Mouse (Mus musculus): ENCODE measurements at regions not wholly inside any gene's neighbourhood (a gene's known extent, or its start where the extent isn't known, plus 50 kb on each side); places are given as distances from the start of the nearest gene placed in this dataset.

DNA sequence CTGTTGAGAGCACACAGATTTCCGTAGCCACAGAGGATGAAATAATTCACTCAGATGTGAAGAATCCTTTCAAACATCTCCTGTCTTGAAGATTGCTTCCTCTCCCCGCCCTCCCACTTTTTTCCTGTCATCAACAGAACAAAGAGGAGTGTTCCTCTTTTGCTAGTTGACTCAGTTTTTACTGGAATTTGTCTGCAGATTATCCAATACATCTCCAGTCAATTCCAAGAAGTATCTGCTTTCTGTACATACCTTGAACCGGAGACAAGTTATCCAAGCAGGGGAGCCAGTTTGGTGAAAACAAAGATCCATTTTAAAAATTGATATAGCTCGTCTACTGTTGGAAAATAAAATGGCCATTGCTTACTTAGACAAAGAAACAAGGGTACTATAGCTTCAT is 328.5 kb downstream of the Ttll7 start:
- no peak for DNase-seq (ENCODE audit: low spot score)

DNA sequence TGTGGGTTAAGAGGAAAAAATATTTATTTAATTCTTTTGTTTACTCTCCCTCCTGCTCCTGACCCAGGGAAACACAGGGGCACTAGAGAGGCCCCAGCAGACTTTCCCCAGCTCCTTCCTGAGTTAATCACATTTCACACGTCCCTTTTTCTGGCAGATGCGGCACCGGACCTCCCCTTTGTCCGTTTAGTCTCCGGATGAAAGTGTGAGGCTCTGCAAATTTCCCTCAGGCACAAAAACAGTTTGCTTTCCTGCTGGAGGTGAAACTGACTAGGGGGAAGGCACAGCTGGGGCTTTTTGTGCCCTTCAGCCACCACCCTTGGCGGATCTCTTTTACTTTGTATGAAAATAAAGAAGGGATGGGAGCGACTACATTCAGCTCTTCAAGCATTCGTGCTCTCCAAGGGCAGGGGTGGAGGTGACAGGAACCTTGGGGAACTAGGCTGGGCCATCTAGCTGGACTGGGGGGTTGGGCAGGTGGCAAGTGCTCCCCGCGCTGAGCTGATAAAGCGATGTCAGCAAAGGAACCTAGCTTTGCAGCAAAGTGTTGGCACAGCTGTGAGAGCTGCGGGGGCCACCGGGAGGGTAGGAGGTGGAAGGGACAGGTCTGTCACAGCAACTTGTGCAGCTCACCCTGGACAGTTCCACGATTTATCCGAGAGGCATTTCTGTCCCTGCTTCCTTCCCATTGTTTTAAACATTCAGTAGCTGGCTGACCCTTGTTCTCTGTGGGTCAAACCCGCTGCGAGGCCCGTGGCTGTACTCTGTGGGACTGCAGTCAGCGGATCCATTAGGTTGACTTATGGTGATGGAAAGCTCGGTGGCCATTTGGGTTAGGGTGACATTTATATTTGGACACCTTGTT is 329.6 kb downstream of the Ttll7 start:
- no peak for DNase-seq (ENCODE audit: low spot score)

DNA sequence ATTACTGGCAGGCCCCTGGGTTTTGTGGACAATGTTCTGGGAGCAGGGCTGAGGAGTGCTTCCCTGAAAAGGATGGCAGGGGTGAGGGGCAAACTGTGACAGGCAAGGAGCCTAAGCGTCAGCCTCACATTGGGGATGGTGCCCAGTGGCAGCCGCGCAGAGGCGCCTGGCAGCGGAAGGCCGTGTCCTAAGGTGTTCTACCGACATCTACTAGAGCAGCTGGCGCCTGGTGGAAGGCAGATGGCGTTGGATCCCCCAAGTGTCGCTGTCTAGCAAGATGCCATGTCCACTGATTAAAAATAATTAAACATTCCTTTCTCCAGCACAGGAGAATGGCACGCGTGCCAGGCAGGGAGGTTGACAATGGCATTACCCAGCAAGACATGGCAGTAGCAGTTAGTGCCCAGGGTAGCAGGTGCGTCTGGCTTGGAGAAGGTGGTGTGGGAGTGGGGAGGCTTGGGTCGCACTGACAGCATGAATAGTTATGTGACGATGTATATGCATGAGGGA is 330.3 kb downstream of the Ttll7 start:
- DNase-seq (ENCODE audit: low spot score), result no peak

DNA sequence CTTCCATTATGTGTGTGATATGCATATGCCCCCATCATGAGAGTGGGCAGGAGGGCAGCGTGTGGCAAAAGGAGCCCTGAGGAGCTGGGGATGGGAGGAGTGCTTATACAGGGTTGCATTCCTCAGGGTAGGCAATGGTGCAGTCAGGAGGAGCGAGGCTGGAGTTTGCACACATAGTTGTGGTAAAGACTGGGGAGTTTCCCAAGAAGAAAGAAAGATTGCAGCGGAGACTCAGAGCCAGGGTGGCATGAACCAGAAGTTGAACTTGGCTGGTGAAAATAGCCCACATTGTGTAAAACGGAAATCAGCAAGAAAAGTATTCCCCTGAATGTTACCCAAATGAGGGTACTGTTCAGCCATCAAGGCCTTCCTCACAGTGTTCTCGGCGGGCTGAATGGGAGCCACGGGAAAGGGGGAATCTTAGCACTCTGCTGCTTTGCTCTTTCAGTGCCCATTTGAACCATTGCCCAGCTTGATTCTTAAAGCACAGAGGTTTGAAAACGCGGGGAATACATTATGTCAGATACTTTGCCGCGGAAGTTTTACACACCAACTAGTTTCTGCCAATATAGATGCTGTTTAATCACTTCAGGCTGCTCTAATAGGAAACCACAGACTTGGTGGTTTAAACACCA is 331.6 kb downstream of the Ttll7 start:
- no peak for DNase-seq (ENCODE audit: low spot score)

DNA sequence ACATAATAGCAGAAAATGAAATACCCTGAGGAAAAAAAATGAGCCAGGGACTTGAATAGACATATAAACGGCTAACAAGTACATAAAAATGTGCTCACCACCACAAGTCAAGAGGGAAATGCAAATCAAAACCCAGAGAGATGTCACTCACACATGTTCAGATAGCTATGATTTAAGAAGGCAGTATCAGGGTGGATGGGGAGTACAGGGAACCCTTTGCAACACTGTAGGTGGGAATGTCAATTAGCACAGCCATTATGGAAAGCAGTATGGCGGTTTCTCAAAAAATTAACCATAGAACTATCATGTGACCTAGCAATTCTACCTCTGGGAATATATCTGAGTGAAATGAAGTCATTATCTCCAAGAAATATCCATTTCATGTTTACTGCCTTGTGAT is 337.6 kb downstream of the Ttll7 start:
- DNase-seq (ENCODE audit: low spot score), result no peak

DNA sequence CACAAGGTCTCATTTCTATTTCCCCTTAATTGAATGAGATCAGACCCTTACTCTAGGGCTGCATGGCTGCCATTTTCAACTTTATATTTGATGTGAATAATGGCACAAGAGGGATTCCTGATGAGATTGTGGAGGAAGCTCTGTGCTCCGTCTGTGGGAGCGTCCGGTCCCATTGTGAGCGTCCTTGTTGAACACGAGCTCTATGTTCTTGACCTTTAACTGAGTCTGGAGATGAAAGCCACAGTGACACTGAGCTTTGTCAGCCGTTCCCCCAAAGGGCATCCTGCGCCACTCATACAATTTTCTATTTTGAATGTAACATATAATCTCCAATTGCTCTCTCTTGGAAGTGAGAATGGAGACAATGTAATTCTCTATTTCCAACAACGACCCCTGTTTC is 344.5 kb downstream of the Ttll7 start:
- no peak for DNase-seq (ENCODE audit: low spot score)

DNA sequence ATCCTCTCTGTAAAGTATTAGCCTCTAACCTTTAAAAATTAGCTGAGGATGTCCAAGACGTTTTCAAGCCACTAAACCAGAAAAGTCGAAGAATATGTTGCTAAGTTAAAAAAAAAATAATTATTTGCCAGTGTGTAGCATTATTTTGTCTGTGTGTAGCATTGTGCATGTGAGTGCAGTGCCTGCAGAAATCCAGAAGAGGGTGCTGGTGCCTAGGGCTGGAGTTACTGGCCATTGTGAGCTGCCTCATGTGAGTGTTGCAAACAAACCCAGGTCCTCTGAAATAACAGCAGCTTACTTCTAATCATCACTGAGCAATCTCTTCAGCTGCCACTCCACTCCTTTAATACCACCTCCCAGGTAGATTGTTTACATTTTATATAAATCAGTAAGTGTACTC is 345.0 kb downstream of the Ttll7 start:
- DNase-seq (ENCODE audit: low spot score), result no peak

DNA sequence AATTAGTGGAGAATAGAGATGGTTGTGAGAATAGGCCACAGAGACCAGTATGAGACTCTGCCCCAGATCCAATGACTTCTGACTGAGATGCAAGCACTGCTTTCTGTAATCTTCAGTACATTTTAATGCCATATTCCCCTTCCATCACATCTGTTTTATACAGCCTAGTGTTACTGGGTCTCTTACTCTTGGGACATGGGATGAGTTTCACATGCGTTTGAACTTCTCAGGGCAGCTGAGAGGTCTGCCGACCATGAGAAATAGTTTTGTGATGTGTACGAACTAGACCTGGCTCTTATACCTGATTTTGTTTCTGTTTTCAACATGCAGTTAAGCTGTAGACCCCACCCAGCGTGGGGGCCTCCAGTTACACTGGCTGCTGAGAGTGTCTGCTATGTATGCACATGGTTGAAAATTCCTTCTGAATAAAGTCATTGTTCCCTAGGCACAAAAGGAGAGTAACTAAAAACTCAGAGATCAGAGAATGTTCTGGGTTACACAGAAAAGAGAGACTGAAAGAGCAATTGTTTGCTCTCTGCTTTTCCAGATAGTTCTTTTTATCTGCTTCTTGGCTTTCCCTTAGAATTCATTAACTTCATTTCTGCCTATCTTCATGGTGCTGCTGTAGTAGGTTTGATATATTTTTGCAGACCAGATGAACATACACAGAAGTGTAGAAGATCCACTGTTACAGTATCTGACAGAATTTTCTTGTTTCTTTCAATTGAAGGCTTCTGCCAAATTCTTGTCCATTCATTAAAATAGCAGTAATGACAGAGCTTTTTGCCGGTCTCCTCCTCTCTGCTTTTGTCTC is 359.2 kb downstream of the Ttll7 start:
- no peak for DNase-seq (ENCODE audit: low spot score)

DNA sequence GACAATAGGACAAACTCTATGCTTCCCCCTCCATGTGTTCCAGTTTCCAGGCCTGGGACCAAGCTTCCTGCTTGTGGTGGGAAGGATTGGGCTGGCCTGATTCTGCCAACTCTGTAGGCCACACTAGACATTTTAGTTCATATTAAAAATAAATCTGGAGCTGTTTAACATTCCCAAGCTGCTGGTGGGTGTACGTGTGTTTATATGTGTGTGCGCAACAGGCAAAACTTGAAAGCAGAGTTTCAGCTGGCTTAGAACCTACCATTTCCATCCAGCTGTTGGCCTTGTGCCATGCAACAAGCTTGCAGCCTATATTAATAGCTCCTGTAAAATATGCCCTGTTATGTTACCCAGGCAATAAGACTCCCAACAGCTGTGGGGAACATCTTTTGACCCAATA is 376.5 kb downstream of the Ttll7 start:
- no peak for DNase-seq (ENCODE audit: low spot score)

DNA sequence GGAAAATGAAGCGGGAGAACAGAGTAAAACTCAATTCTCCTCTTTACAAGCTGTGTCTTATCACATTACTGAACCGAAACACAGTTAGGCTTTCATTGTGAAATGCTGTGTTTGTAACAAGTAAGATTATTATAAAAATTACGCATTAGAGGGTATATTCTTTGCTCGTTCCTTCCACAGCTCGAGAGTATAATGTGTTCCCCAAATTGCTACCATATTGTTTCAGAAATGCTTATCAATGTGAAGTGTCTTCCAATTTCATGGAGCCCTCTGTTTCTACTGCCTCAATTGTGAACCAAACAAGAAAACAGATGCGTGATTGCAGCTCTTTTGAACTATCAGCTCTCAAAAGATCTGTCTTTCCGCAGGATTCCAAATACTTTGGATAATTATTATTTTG is 378.4 kb downstream of the Ttll7 start:
- no peak for DNase-seq (ENCODE audit: low spot score)

DNA sequence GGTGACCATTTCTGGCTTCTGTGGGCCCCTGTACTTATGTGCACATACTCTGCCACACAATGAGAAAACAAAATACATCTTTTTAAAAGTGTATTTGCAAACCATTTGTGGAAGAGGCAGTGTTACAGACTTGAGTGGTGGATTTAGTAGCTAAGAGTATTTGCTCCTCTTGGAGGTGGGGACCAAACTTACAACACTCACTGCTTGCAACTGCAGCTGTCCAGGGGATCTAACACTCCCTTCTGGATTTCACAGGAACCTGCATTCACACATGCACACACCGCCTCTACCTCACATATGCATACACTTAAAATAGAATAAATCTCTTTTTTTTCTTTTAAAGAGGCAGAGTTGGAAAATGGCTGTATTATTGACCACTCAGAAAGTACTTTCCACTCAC is 386.2 kb downstream of the Ttll7 start:
- no peak for DNase-seq (ENCODE audit: low spot score)

DNA sequence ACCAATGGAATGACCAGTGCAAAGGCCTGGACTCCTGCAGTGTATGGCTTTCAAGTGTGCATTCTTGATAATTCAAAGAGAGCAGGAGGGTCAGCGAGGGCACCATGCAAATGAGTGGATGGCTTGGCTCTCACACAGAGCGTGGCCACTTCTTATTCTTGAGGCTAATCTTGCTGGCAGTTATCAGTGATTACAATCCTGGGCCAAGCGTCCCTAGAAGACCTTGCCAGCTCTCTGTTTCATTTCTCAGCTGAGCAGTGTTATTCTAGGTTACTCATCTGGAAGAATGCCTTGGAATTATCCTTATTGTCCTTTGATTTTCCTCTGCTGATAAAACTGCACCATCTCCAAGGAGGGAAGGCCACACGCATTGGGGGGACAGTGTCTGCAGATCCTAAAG is 388.5 kb downstream of the Ttll7 start:
- no peak for DNase-seq (ENCODE audit: low spot score)

DNA sequence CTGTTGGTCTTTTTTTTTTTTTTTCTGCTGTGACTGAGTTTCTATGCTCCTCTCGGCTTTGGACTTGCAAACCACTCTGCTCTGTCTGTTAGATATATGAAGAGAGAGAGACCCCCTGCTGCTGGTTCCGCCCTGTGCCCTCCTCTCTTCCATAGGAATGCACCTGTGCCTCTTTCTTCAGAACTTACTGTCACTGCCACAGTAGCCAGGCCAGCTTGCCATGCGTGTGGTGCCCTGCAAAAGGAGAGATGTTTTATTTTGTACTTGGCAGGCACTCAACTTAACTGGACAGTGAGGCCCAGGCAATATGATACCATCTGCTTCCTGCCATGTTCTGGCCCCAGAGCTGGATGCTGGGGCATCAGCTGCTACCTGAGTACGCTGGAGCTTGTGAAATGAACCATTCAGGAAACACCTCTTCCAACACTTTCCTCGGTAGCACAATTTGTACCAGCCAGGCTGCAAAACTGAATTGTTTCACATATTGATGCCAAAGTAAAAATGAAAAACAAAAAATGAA is 392.8 kb downstream of the Ttll7 start:
- no peak for DNase-seq (ENCODE audit: low spot score)

DNA sequence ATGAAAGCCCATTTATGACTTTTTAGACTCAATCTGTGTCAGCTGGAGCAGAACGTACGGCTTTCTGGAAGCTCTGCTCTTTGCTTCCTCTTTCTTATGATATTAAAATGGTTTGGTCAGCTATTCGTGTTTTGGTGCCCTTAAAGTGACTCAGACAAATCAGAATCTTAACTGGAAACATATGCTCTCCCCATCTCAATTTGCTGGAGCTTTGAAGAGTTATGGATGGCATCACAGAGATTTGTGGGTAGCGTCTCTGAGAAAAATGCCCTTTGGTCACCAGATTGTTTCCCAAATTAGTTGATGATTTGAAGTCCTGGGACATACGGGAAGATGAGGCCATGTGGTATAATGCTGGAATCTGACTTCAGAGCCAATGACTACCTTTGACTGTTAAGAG is 394.0 kb downstream of the Ttll7 start:
- no peak for DNase-seq (ENCODE audit: low spot score)

DNA sequence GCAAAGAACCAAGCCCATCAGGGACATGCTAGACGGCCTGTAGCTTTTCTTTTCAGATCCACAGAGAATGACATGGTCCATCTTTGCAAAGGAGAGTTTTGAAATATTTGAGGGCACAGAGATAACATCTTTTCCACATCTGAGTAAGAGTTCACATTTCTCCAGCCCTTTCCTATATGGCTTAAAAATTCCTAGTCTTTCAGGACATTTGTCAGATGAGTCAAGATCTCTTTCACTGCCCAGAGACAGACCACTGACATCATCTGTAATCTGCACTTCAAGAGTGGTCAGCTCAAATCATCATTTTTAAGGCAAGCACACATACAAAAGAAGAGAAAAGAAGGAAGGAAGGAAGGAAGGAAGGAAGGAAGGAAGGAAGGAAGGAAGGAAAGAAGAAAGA is 397.3 kb downstream of the Ttll7 start:
- no peak for DNase-seq (ENCODE audit: low spot score)

DNA sequence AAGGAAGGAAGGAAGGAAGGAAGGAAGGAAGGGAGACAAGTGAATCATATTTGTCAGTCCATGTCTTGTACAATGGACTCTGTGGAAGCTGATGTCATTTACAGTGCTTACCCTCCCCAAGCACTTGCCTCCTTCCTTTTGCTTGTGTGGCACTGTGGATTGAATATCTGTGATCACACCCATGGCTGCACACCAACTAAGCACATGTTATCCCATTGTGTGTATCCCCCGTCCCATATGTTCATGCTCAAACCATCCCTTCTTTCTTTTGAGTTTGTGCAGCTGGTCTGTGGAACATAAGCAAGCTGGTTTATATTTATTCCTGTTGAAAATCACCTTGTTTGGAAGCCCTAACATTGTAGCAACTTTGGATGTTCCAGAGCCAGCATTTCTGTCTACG is 397.7 kb downstream of the Ttll7 start:
- DNase-seq (ENCODE audit: low spot score), result no peak

DNA sequence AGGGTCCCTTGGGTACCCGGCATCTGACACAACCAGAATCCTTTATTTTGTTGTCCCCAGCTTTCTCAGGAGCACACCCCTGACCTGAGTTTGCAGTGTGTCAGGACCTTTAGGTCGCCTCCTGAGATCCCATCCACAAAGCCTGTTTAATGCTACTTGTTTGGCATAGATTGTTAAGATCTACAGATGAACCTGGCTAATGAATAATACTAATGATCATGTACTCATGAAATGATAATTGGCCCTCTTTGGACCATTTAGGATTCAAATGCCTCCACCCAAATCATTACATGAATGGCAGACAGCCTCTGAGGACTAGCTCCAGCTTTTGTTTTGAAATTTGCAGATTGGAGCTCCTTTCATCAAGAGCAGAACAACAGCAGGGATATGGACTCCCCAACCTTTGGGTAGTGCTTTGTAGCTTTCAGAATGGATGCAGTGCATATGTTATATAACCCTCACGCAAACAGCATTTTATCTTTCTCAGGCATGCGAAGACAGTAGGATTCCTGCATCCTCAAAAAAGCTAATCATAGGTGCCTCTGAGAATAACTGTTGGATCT is 400.1 kb downstream of the Ttll7 start:
- no peak for DNase-seq (ENCODE audit: low spot score)

DNA sequence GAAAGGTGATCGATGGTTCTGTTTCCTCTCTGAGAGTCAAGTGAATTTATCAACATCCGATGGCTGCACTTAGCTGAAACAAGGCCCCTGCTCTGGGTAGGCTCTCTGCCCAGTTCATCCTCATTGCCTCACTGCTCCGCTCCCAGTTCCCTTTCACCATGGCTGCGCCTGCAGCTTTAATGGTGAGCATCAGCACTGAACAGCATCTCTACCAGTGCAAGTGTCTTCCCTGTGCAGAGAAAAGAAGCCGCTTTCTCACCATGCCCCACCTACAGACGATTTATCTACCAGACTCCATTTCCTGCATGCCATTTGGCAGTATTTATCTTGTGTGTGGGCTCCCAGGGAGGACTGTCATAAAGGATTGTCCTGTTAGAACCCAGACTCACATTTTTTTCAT is 400.6 kb downstream of the Ttll7 start:
- no peak for DNase-seq (ENCODE audit: low spot score)

DNA sequence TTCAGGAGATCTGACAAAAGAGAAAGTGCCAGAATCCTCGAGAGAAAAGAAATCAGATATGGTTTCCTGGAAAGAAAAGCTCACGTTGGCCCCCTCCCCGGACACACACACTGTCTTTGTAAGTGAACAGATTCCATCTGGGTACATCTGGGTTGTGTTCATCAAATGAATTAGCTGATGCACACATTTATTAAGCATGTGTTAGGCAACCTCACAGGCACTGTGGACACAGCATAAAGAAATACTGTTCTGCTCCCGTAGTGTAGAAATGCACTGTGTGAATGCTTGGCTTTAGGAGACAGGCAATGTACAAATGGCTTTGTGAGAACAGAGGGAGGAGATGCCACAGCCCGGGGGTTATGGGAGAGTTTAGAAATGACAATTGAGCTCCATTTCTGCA is 402.3 kb downstream of the Ttll7 start:
- DNase-seq (ENCODE audit: low spot score), result no peak

DNA sequence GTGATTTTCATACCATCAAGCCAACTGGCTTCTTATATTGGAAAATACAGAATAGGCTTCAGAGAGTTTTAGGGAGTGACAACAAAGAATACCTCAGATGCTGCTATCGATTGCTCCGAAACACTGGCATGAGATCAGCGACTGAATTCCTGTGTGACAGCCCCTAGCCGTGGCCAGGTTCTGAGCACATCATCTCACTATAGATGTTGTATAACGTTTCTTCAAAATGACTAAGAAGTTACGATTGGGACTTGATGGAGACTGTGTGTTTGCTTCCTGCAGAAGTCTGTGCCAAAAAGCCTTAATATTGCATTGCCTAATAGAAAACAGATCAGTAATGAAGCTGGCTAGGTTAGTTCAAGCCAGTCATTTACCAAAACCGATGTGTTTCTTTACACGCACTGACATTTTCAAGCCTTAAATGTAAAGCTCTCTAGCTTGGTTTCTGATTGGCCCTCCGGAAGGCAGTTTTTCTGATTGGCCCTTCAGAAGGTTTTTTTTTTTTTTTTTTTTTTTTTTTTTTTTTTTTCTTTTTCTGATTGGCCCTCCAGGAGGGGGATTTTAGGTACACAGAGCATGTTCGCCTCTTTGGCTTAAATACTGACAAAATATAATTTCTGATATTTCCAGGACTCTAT is 408.9 kb downstream of the Ttll7 start:
- no peak for DNase-seq (ENCODE audit: low spot score)

DNA sequence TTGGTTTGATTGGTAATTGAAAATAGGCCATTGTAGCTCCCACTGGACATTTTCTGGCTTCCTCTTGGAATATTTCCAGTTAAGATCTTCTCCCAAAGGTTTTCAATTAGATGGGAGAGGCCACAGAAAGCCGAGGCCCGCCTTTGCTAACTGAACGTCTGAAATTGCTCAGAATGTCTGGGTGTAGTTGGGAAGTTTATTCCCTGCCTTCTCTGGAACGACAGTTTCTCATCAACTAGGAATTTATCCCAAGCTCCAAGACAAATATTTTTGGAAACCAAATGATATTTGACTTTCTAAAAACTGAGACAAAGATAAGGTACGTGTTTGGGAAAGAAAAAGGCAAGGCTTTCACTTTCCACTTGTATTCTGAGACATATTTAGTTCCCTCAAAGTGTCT is 414.4 kb downstream of the Ttll7 start:
- DNase-seq (ENCODE audit: low spot score), result no peak

DNA sequence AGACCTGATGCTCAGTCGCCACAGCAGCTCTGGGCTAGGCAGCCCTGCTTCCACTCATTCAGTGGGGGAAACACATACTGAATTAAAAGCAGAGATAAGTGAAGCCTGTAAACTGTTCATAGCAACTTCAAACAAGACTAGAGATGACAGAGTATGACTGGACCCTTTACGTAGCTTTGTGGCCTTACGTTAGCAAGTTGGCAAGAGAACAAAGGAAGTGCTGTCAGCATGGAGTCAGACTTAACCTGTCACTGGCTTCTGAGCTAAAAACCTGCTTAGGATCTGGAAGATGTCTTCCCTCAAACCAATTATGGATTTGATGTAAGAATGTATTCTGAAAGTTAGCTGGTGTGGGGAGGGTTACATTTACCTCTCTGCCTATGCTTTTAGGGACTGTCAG is 421.3 kb downstream of the Ttll7 start:
- no peak for DNase-seq (ENCODE audit: low spot score)
